ENCODE assay signal across 27 mouse cellular contexts in genomic region chr2:103728027-103728540, GRCm38 (mm10). TPM values are rescaled to one million over a fixed set of nuclear protein-coding genes. Genes with fewer than 3 reads are reported as not detected.
DNase-seq lines count a peak whose midpoint lies in the region; ATAC-seq and TF ChIP-seq lines count a peak whose summit lies in the region.
"Had no signal": no experiment of that assay in that cellular context is flagged by ENCODE, and none has a peak within 500 bp of the region (broad histone marks: within the 10 kb centered on the region; RNA-seq: fewer than 3 reads in every experiment).

No protein-coding gene starts in this region.

- H3K9me3 ChIP-seq in intestine, embryonic 14.5 days (ENCODE audit: control insufficient read depth, low read length), result no peaks in the 10 kb centered on the region
- H3K9me3 ChIP-seq in intestine, postnatal 0 days (ENCODE audit: control insufficient read depth), result no peaks in the 10 kb centered on the region
- H3K9me3 ChIP-seq in lung, postnatal 0 days (ENCODE audit: low read length), result no peaks in the 10 kb centered on the region
- H3K9me3 ChIP-seq in intestine, embryonic 16.5 days (ENCODE audit: control insufficient read depth, low read length), result no peaks in the 10 kb centered on the region
- H3K9me3 ChIP-seq in stomach, embryonic 16.5 days (replicated peaks; ENCODE audit: control insufficient read depth, low read length), result no peaks in the 10 kb centered on the region
- H3K9me3 ChIP-seq: hindbrain, embryonic 12.5 days; kidney, embryonic 15.5 days; limb, embryonic 13.5 days; midbrain, embryonic 10.5 days; midbrain, embryonic 15.5 days; neural tube, embryonic 15.5 days had no signal

- ATAC-seq in intestine, embryonic 14.5 days (replicated peaks; ENCODE audit: low FRiP score, low TSS enrichment, low read depth), result 0 out of 2 replicates have a peak, but pooled peaks have one; percentile 32
- no peak for ATAC-seq in intestine, postnatal 0 days
- ATAC-seq in lung, postnatal 0 days, result no peak
- ATAC-seq in intestine, embryonic 16.5 days, result peak; percentile 56
- ATAC-seq in stomach, embryonic 16.5 days (ENCODE audit: insufficient read depth, low FRiP score), result no peak; the same call in 1 of the 2 replicates
- ATAC-seq: forebrain, embryonic 16.5 days; hindbrain, postnatal 0 days; midbrain, embryonic 15.5 days had no signal

- H3K4me3 ChIP-seq in intestine, embryonic 14.5 days (ENCODE audit: low read depth, low read length), result no peak overlapping the region
- H3K4me3 ChIP-seq in intestine, postnatal 0 days (ENCODE audit: low read depth, low read length), result no peak overlapping the region
- H3K4me3 ChIP-seq in lung, postnatal 0 days (ENCODE audit: low read depth, low read length), result no peak overlapping the region
- no peak overlapping the region for H3K4me3 ChIP-seq in lung, adult 2 months (replicated peaks; ENCODE audit: extremely low read depth, low read depth, low read length)
- no peak overlapping the region for H3K4me3 ChIP-seq in intestine, embryonic 16.5 days (ENCODE audit: low read length)
- H3K4me3 ChIP-seq in stomach, embryonic 16.5 days (replicated peaks; ENCODE audit: low read length), result no peak overlapping the region
- H3K4me3 ChIP-seq: erythroblast, embryonic 14.5 days; hindbrain, embryonic 12.5 days; kidney, embryonic 15.5 days; limb, embryonic 13.5 days; midbrain, embryonic 10.5 days; midbrain, embryonic 15.5 days; neural tube, embryonic 15.5 days had no signal

- TF ChIP-seq POLR2A in lung, adult 2 months (IDR thresholded peaks at IDR 0.05; ENCODE audit: borderline replicate concordance, extremely low read depth, low read depth, low read length), result no peak

- peaks cover 74% of the 10 kb centered on the region for H3K36me3 ChIP-seq in intestine, embryonic 14.5 days (ENCODE audit: control insufficient read depth, insufficient read depth, low read length)
- H3K36me3 ChIP-seq in intestine, postnatal 0 days (ENCODE audit: control insufficient read depth, insufficient read depth), result peaks cover 88% of the 10 kb centered on the region
- H3K36me3 ChIP-seq in lung, postnatal 0 days (ENCODE audit: insufficient read depth, low read length), result peaks cover 7% of the 10 kb centered on the region; the same call in 1 of the 2 replicates
- H3K36me3 ChIP-seq in intestine, embryonic 16.5 days (ENCODE audit: control insufficient read depth, insufficient read depth, low read length), result peaks cover 21% of the 10 kb centered on the region
- peaks cover 13% of the 10 kb centered on the region for H3K36me3 ChIP-seq in stomach, embryonic 16.5 days (ENCODE audit: control insufficient read depth, insufficient read depth, low read length)

- no peak for TF ChIP-seq EP300 in lung, postnatal 0 days (IDR thresholded peaks at IDR 0.05)

- TF ChIP-seq CTCF in intestine, postnatal 0 days (IDR thresholded peaks at IDR 0.05; ENCODE audit: low read depth), result no peak
- no peak for TF ChIP-seq CTCF in lung, postnatal 0 days (IDR thresholded peaks at IDR 0.05)
- TF ChIP-seq CTCF in lung, adult 2 months (IDR thresholded peaks at IDR 0.05; ENCODE audit: insufficient read depth, low read length), result no peak

- WGBS in intestine, embryonic 14.5 days, result 67% methylated on average over 12 of the region's 12 CpGs
- WGBS in intestine, postnatal 0 days, result 70% methylated on average over 12 of the region's 12 CpGs
- WGBS in lung, postnatal 0 days, result 75% methylated on average over 12 of the region's 12 CpGs
- WGBS in lung, adult 2 months, result 77% methylated on average over 12 of the region's 12 CpGs
- 68% methylated on average over 12 of the region's 12 CpGs for WGBS in intestine, embryonic 16.5 days
- 68% methylated on average over 12 of the region's 12 CpGs for WGBS in stomach, embryonic 16.5 days

- no peak overlapping the region for H3K9ac ChIP-seq in intestine, embryonic 14.5 days (ENCODE audit: low read length)
- no peak overlapping the region for H3K9ac ChIP-seq in intestine, postnatal 0 days (ENCODE audit: low read depth, low read length)
- no peak overlapping the region for H3K9ac ChIP-seq in lung, postnatal 0 days (replicated peaks; ENCODE audit: low read depth)
- no peak overlapping the region for H3K9ac ChIP-seq in intestine, embryonic 16.5 days (ENCODE audit: low read depth, low read length)
- H3K9ac ChIP-seq in stomach, embryonic 16.5 days (ENCODE audit: low read length), result no peak overlapping the region
- H3K9ac ChIP-seq: hindbrain, embryonic 12.5 days; kidney, embryonic 15.5 days; limb, embryonic 13.5 days; midbrain, embryonic 15.5 days; neural tube, embryonic 15.5 days had no signal

- no peak for DNase-seq in intestine, embryonic 14.5 days (ENCODE audit: low spot score)
- peak; percentile 16 for DNase-seq in lung, postnatal 0 days (ENCODE audit: low spot score)
- no peak for DNase-seq in lung, adult 2 months
- DNase-seq in cerebellum, adult 11-12 months, result no peak
- no peak for DNase-seq in heart, adult 9 months (ENCODE audit: low spot score in 2 of 2)
- DNase-seq: adrenal gland, postnatal 25 days; cerebellum, adult 18-20 months; cerebellum, postnatal 14 days; heart, postnatal 36 days; kidney, adult 18-20 months; kidney, postnatal 25 days; retina, postnatal 1 day; right cerebral cortex, postnatal 14 days had no signal

- no peaks in the 10 kb centered on the region for H3K4me1 ChIP-seq in intestine, embryonic 14.5 days (replicated peaks; ENCODE audit: control insufficient read depth, insufficient read depth, low read length)
- H3K4me1 ChIP-seq in intestine, postnatal 0 days (replicated peaks; ENCODE audit: control insufficient read depth, insufficient read depth, low read length), result no peaks in the 10 kb centered on the region
- H3K4me1 ChIP-seq in lung, postnatal 0 days (ENCODE audit: insufficient read depth, low read depth, low read length), result no peaks in the 10 kb centered on the region
- H3K4me1 ChIP-seq in lung, adult 2 months (ENCODE audit: control insufficient read depth, insufficient read depth, low read length), result no peaks in the 10 kb centered on the region
- no peaks in the 10 kb centered on the region for H3K4me1 ChIP-seq in intestine, embryonic 16.5 days (ENCODE audit: control insufficient read depth, insufficient read depth, low read length)
- H3K4me1 ChIP-seq in stomach, embryonic 16.5 days (ENCODE audit: control insufficient read depth, insufficient read depth, low read length), result no peaks in the 10 kb centered on the region
- H3K4me1 ChIP-seq: hindbrain, embryonic 12.5 days; kidney, embryonic 15.5 days; limb, embryonic 13.5 days; midbrain, embryonic 10.5 days; midbrain, embryonic 15.5 days; neural tube, embryonic 15.5 days had no signal

- no peaks in the 10 kb centered on the region for H3K27me3 ChIP-seq in intestine, embryonic 14.5 days (replicated peaks; ENCODE audit: control insufficient read depth, insufficient read depth, low read length)
- H3K27me3 ChIP-seq in intestine, postnatal 0 days (replicated peaks; ENCODE audit: control insufficient read depth, insufficient read depth, low read length), result no peaks in the 10 kb centered on the region
- no peaks in the 10 kb centered on the region for H3K27me3 ChIP-seq in lung, postnatal 0 days (replicated peaks; ENCODE audit: insufficient read depth, low read length)
- H3K27me3 ChIP-seq in intestine, embryonic 16.5 days (replicated peaks; ENCODE audit: control insufficient read depth, insufficient read depth, low read length), result no peaks in the 10 kb centered on the region
- no peaks in the 10 kb centered on the region for H3K27me3 ChIP-seq in stomach, embryonic 16.5 days (ENCODE audit: control insufficient read depth, insufficient read depth, low read length)
- H3K27me3 ChIP-seq: CH12.LX; hindbrain, embryonic 12.5 days; kidney, embryonic 15.5 days; limb, embryonic 13.5 days; midbrain, embryonic 15.5 days; neural tube, embryonic 15.5 days had no signal

- H3K4me2 ChIP-seq in intestine, embryonic 14.5 days (ENCODE audit: low read length), result no peak overlapping the region
- no peak overlapping the region for H3K4me2 ChIP-seq in intestine, postnatal 0 days (replicated peaks; ENCODE audit: low read depth)
- no peak overlapping the region for H3K4me2 ChIP-seq in lung, postnatal 0 days (replicated peaks; ENCODE audit: low read depth, low read length)
- H3K4me2 ChIP-seq in intestine, embryonic 16.5 days (ENCODE audit: low read depth, low read length), result no peak overlapping the region
- H3K4me2 ChIP-seq in stomach, embryonic 16.5 days (ENCODE audit: low read depth, low read length), result no peak overlapping the region
- H3K4me2 ChIP-seq: heart, embryonic 11.5 days; hindbrain, embryonic 12.5 days; kidney, embryonic 15.5 days; limb, embryonic 13.5 days; midbrain, embryonic 15.5 days; neural tube, embryonic 15.5 days had no signal

- H3K27ac ChIP-seq in intestine, embryonic 14.5 days (ENCODE audit: low read depth), result peak overlapping the region; percentile 19; the same call in 1 of the 2 replicates
- H3K27ac ChIP-seq in intestine, postnatal 0 days (ENCODE audit: low read depth, low read length), result no peak overlapping the region
- no peak overlapping the region for H3K27ac ChIP-seq in lung, postnatal 0 days (ENCODE audit: low read length)
- peak overlapping the region; percentile 40; the same call in 1 of the 2 replicates for H3K27ac ChIP-seq in intestine, embryonic 16.5 days (ENCODE audit: low read length)
- 0 out of 2 replicates have a peak overlapping the region, but pooled peaks have one; percentile 4 for H3K27ac ChIP-seq in stomach, embryonic 16.5 days (ENCODE audit: low read length)
- H3K27ac ChIP-seq: hindbrain, embryonic 12.5 days; hindbrain, postnatal 0 days; kidney, embryonic 15.5 days; limb, embryonic 13.5 days; midbrain, embryonic 10.5 days; midbrain, embryonic 15.5 days; neural tube, embryonic 15.5 days had no signal

RNA-seq across cellular contexts. Expression of gene Nat10, which starts 33.0 kb away (rescaled TPM):
- polyA plus RNA-seq in intestine, embryonic 14.5 days (2014; fragmentation: Nextera tagmentation; extraction: Ambion mirVana), result 39.0 and 39.3 TPM in 2 replicates
- polyA plus RNA-seq in intestine, postnatal 0 days (2015; fragmentation: Nextera tagmentation; extraction: Ambion mirVana), result 8.8 and 9.3 TPM in 2 replicates
- 6.2 TPM in 2 replicates for polyA plus RNA-seq in lung, postnatal 0 days (2015; fragmentation: Nextera tagmentation; extraction: Ambion mirVana)
- 24.3 and 30.7 TPM in 2 replicates for polyA plus RNA-seq in lung, adult 2 months (2012; rRNA removed)
- 27.6 and 28.9 TPM in 2 replicates for polyA plus RNA-seq in intestine, embryonic 16.5 days (2015; fragmentation: Nextera tagmentation; extraction: Ambion mirVana)
- polyA plus RNA-seq in stomach, embryonic 16.5 days (2015; fragmentation: Nextera tagmentation; extraction: Ambion mirVana), result 27.1 and 27.8 TPM in 2 replicates

Comparison
In these comparisons a context has a peak if more than half of its experiments do, and no peak if none do; other contexts are left out.
1. ATAC-seq: peak in intestine, embryonic 14.5 days (single experiment) and intestine, embryonic 16.5 days (single experiment); none in intestine, postnatal 0 days (single experiment), lung, postnatal 0 days (single experiment) and stomach, embryonic 16.5 days (single experiment).
2. H3K27ac ChIP-seq: peak in intestine, embryonic 14.5 days (single experiment), intestine, embryonic 16.5 days (single experiment) and stomach, embryonic 16.5 days (single experiment); none in intestine, postnatal 0 days (single experiment) and lung, postnatal 0 days (single experiment).